Mouse (Mus musculus) liver, embryonic 14.5 days (tissue): ENCODE measurements around the gene Dynlt1f.
"Not testable (repeated sequence)": the region's sequence is repeated elsewhere in the genome, so short reads cannot be mapped to it uniquely, and the experiment has no call there.

ENCODE experiments used
- CTCF ChIP-seq: IDR thresholded peaks from 2 replicates; pipeline ENCODE4 v1.5.1; 2016; ENCODE audit warnings: antibody characterized with exemption, low read depth, control low read depth
- EP300 ChIP-seq: IDR thresholded peaks from 2 replicates; pipeline ENCODE4 v1.6.1; 2016; ENCODE audit warnings: antibody characterized with exemption, low read depth

GRCm38 (mm10) chr17:6656471-6656870, 771 bp upstream of the Dynlt1f start:
- not testable (repeated sequence) for TF ChIP-seq EP300, CTCF
